Mouse (Mus musculus) G1E (cell line): Measurements from ENCODE around the gene Ppp2r1b.

Experiments
- CTCF ChIP-seq: IDR thresholded peaks from 2 replicates; pipeline ENCODE4 v1.5.1; 2012; ENCODE audit warnings: low read depth, low read length, inconsistent platforms, mixed read lengths
- GATA1 ChIP-seq: IDR thresholded peaks from 2 replicates; pipeline ENCODE4 v1.6.1; 2012; ENCODE audit warnings: borderline replicate concordance, low read length, inconsistent platforms, mixed read lengths
- GATA2 ChIP-seq: IDR thresholded peaks from 2 replicates; pipeline ENCODE4 v1.6.1; 2012; ENCODE audit warnings: low read depth, low read length, inconsistent platforms, borderline replicate concordance
- TAL1 ChIP-seq: conservative IDR thresholded peaks from 2 replicates; pipeline ENCODE4 v1.6.1; 2012; ENCODE audit warnings: low read depth, low read length, inconsistent platforms, mixed read lengths

GRCm38 (mm10) chr9:50811746-50812145 is 33.4 kb upstream of the Ppp2r1b start:
- TF ChIP-seq CTCF, result no peak
- TF ChIP-seq TAL1, result no peak
- TF ChIP-seq GATA1, result no peak
- TF ChIP-seq GATA2, result no peak
